Comparison of ENCODE assay signal across 20 mouse cellular contexts in genomic region chr6:31840621-31841020, GRCm38 (mm10).
DNase-seq lines count a peak whose midpoint lies in the region; ATAC-seq and TF ChIP-seq lines count a peak whose summit lies in the region.
"Had no signal": no experiment of that assay in that cellular context is flagged by ENCODE, and none has a peak within 500 bp of the region (broad histone marks: within the 10 kb centered on the region; RNA-seq: fewer than 3 reads in every experiment).

No protein-coding gene starts in this region.

- no peak overlapping the region for H3K9ac ChIP-seq in hindbrain, postnatal 0 days (replicated peaks; ENCODE audit: low read length)
- no peak overlapping the region for H3K9ac ChIP-seq in hindbrain, embryonic 16.5 days (ENCODE audit: low read depth, low read length)
- H3K9ac ChIP-seq in lung, postnatal 0 days (replicated peaks; ENCODE audit: low read depth), result no peak overlapping the region
- H3K9ac ChIP-seq: embryonic facial prominence, embryonic 12.5 days; hindbrain, embryonic 14.5 days; neural tube, embryonic 12.5 days had no signal

- DNase-seq in cerebellum, adult 2 months, result no peak
- DNase-seq in cerebellum, postnatal 4 days (ENCODE audit: low spot score in 2 of 2), result no peak
- no peak for DNase-seq in hindbrain, postnatal 0 days (ENCODE audit: low spot score)
- no peak for DNase-seq in lung, postnatal 0 days (ENCODE audit: low spot score)
- DNase-seq in lung, postnatal 14 days, result no peak
- peak; percentile 35 for DNase-seq in ZHBTc4 (ENCODE audit: low read depth, low spot score)
- DNase-seq in T-cell, adult 2 months (ENCODE audit: low spot score), result no peak
- DNase-seq: B cell, adult 2 months; gastrocnemius, postnatal 10 days; kidney, adult 2 months; layer of hippocampus, postnatal 36 days; left cerebral cortex, postnatal 4 days; lung, postnatal 10 days; right cerebral cortex, postnatal 14 days had no signal

- H3K36me3 ChIP-seq in hindbrain, postnatal 0 days (ENCODE audit: insufficient read depth, low read length), result no peaks in the 10 kb centered on the region
- no peaks in the 10 kb centered on the region for H3K36me3 ChIP-seq in hindbrain, embryonic 16.5 days (ENCODE audit: control insufficient read depth, insufficient read depth, low read length)
- H3K36me3 ChIP-seq in lung, postnatal 0 days (ENCODE audit: insufficient read depth, low read length), result no peaks in the 10 kb centered on the region
- H3K36me3 ChIP-seq: embryonic facial prominence, embryonic 12.5 days; G1E; heart, embryonic 10.5 days; neural tube, embryonic 12.5 days had no signal

- TF ChIP-seq POLR2A in cerebellum, adult 2 months (IDR thresholded peaks at IDR 0.05; ENCODE audit: borderline replicate concordance, insufficient read depth, low read length), result no peak

- no peaks in the 10 kb centered on the region for H3K4me1 ChIP-seq in cerebellum, adult 2 months (ENCODE audit: control insufficient read depth, insufficient read depth, low read length)
- no peaks in the 10 kb centered on the region for H3K4me1 ChIP-seq in hindbrain, postnatal 0 days (ENCODE audit: insufficient read depth, low read length)
- no peaks in the 10 kb centered on the region for H3K4me1 ChIP-seq in hindbrain, embryonic 16.5 days (ENCODE audit: control insufficient read depth, insufficient read depth, low read depth, low read length)
- H3K4me1 ChIP-seq in lung, postnatal 0 days (ENCODE audit: insufficient read depth, low read depth, low read length), result no peaks in the 10 kb centered on the region
- H3K4me1 ChIP-seq: embryonic facial prominence, embryonic 12.5 days; heart, embryonic 10.5 days had no signal

- 86% methylated on average over 4 of the region's 4 CpGs for WGBS in cerebellum, adult 2 months
- 92% methylated on average over 4 of the region's 4 CpGs for WGBS in hindbrain, postnatal 0 days
- WGBS in hindbrain, embryonic 16.5 days, result 88% methylated on average over 4 of the region's 4 CpGs
- 83% methylated on average over 4 of the region's 4 CpGs for WGBS in lung, postnatal 0 days

- no peak overlapping the region for H3K4me3 ChIP-seq in cerebellum, adult 2 months (replicated peaks; ENCODE audit: insufficient read depth, low read depth, low read length)
- no peak overlapping the region for H3K4me3 ChIP-seq in hindbrain, postnatal 0 days (ENCODE audit: low read length)
- no peak overlapping the region for H3K4me3 ChIP-seq in hindbrain, embryonic 16.5 days (ENCODE audit: low read length)
- H3K4me3 ChIP-seq in lung, postnatal 0 days (ENCODE audit: low read depth, low read length), result no peak overlapping the region
- H3K4me3 ChIP-seq: embryonic facial prominence, embryonic 12.5 days; heart, embryonic 10.5 days; neural tube, embryonic 12.5 days had no signal

- H3K9me3 ChIP-seq in hindbrain, postnatal 0 days (ENCODE audit: low read length), result no peaks in the 10 kb centered on the region
- no peaks in the 10 kb centered on the region for H3K9me3 ChIP-seq in hindbrain, embryonic 16.5 days (ENCODE audit: control insufficient read depth, low read length)
- H3K9me3 ChIP-seq in lung, postnatal 0 days (ENCODE audit: low read length), result no peaks in the 10 kb centered on the region
- H3K9me3 ChIP-seq: embryonic facial prominence, embryonic 12.5 days; G1E; neural tube, embryonic 12.5 days had no signal

- H3K27me3 ChIP-seq in cerebellum, adult 2 months (ENCODE audit: control insufficient read depth, insufficient read depth, low read length), result no peaks in the 10 kb centered on the region
- no peaks in the 10 kb centered on the region for H3K27me3 ChIP-seq in hindbrain, postnatal 0 days (ENCODE audit: insufficient read depth, low read length)
- no peaks in the 10 kb centered on the region for H3K27me3 ChIP-seq in hindbrain, embryonic 16.5 days (replicated peaks; ENCODE audit: control insufficient read depth, insufficient read depth, low read length)
- H3K27me3 ChIP-seq in lung, postnatal 0 days (replicated peaks; ENCODE audit: insufficient read depth, low read length), result no peaks in the 10 kb centered on the region
- H3K27me3 ChIP-seq: embryonic facial prominence, embryonic 12.5 days; neural tube, embryonic 12.5 days had no signal

- no peak overlapping the region for H3K27ac ChIP-seq in cerebellum, adult 2 months (ENCODE audit: insufficient read depth, low read length)
- no peak overlapping the region for H3K27ac ChIP-seq in hindbrain, postnatal 0 days
- no peak overlapping the region for H3K27ac ChIP-seq in hindbrain, embryonic 16.5 days (ENCODE audit: low read depth, low read length)
- no peak overlapping the region for H3K27ac ChIP-seq in lung, postnatal 0 days (ENCODE audit: low read length)
- H3K27ac ChIP-seq: embryonic facial prominence, embryonic 12.5 days; heart, embryonic 10.5 days; hindbrain, embryonic 14.5 days; neural tube, embryonic 12.5 days had no signal

- 0 out of 2 replicates have a peak, but pooled peaks have one; percentile 28 for TF ChIP-seq CTCF in cerebellum, adult 2 months (IDR thresholded peaks at IDR 0.05; ENCODE audit: borderline replicate concordance, insufficient read depth, low read depth, low read length)
- TF ChIP-seq CTCF in hindbrain, postnatal 0 days (IDR thresholded peaks at IDR 0.05; ENCODE audit: low read depth), result peak; percentile 21
- TF ChIP-seq CTCF in lung, postnatal 0 days (IDR thresholded peaks at IDR 0.05), result peak; percentile 13; the same call in 1 of the 2 replicates

- ATAC-seq in hindbrain, postnatal 0 days, result no peak
- no peak for ATAC-seq in hindbrain, embryonic 16.5 days
- ATAC-seq in lung, postnatal 0 days, result no peak

- TF ChIP-seq EP300 in lung, postnatal 0 days (IDR thresholded peaks at IDR 0.05), result no peak

- no peak overlapping the region for H3K4me2 ChIP-seq in hindbrain, postnatal 0 days (ENCODE audit: low read depth, low read length)
- no peak overlapping the region for H3K4me2 ChIP-seq in hindbrain, embryonic 16.5 days (ENCODE audit: low read length)
- H3K4me2 ChIP-seq in lung, postnatal 0 days (replicated peaks; ENCODE audit: low read depth, low read length), result no peak overlapping the region
- H3K4me2 ChIP-seq: embryonic facial prominence, embryonic 12.5 days; hindbrain, embryonic 14.5 days; neural tube, embryonic 12.5 days had no signal
